Mouse (Mus musculus): ENCODE data around the gene 1700061G19Rik. TPM values are rescaled to one million over a fixed set of nuclear protein-coding genes. Genes with fewer than 3 reads are reported as not detected.

1700061G19Rik gene
- 8.0 and 8.4 TPM in 2 replicates for polyA plus RNA-seq (2011; ENCODE audit: insufficient read depth, insufficient read length, low read depth, missing spikeins)

DNA sequence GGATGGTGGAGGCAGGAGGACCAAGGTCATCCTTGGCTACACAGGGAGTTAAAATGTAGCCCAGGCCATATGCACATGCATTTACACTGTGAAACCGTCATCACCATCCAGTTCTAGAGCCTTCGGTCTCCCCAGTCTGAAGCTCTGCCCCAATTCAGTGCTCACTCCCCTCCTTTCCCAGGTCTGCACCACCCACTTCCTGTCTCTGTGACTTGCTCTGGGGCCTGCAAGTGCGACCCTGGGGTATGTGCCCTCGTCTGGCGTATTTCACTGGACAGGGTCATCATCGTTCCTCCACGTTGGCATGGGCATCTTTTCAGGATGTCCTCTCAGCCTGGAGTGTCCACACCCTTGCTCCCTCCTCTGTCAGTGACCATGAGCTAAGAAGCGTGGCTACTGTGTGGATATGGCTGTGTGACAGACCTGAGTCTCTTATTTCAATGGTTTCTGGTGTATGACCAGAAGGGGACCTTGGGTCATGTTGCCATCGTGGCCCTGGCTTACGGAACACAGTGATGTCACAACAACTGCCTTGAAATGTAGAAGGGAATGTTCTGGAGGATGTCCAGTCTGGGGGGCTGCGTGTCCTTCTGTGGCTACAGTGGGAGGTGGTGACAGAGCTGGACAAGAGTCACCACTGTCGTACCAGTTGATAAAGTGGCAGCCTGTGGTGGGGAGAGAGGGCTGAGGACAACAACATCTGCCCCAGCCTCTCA lies at the start of gene 1700061G19Rik:
Gene 1700061G19Rik (plus strand): TSS at position 542 of the 716 bp plus-strand sequence.
- no peaks in the 10 kb centered on the region for H3K9me3 ChIP-seq (replicated peaks; ENCODE audit: control insufficient read depth, insufficient read depth, low read length, poor library complexity, severe bottlenecking)
- no peak within 1 kb of the TSS for H3K4me3 ChIP-seq (ENCODE audit: low read depth, low read length)
- H3K27me3 ChIP-seq (ENCODE audit: control insufficient read depth, insufficient read depth, low read length, poor library complexity, severe bottlenecking): no peaks in the 10 kb centered on the region
- H3K4me1 ChIP-seq (ENCODE audit: control insufficient read depth, insufficient read depth, low read length): peaks cover 16% of the 10 kb centered on the region
- H3K9ac ChIP-seq (ENCODE audit: low read depth, poor library complexity, severe bottlenecking): no peak within 1 kb of the TSS
- no peak for TF ChIP-seq POLR2A (IDR thresholded peaks at IDR 0.05; ENCODE audit: insufficient read depth, low read length)
- no peak for TF ChIP-seq CTCF (IDR thresholded peaks at IDR 0.05; ENCODE audit: low read depth, low read length)
- TF ChIP-seq EP300 (IDR thresholded peaks at IDR 0.05; ENCODE audit: insufficient read depth, low read depth, low read length): no peak
- peak within 1 kb of the TSS; percentile 13 for H3K27ac ChIP-seq (ENCODE audit: insufficient read depth, low read length)
- no peaks in the 10 kb centered on the region for H3K36me3 ChIP-seq (ENCODE audit: control insufficient read depth, insufficient read depth, low read length, poor library complexity, severe bottlenecking)

DNA sequence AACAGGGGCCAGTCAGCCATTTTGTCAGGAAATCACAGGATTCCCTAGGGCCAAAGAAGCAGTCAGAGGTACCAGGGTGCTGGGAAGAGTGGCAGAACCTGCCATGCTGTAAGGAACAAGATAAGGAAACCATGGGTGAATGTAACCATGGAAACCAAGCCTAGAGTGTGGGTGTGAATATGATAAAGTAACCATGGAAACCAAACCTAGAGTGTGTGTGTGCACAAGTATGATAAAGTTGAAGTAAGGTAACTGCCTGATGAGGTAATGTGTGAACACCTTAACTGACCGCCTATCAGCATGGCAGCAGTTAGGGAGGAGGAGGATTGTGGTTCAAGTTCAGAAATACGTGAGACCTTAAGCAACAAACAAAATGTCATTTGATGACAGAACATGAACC lies 48.6 kb upstream of the 1700061G19Rik start:
- H3K9me3 ChIP-seq (replicated peaks; ENCODE audit: control insufficient read depth, insufficient read depth, low read length, poor library complexity, severe bottlenecking): no peaks in the 10 kb centered on the region
- H3K27ac ChIP-seq (ENCODE audit: insufficient read depth, low read length): no peak overlapping the region
- no peaks in the 10 kb centered on the region for H3K27me3 ChIP-seq (ENCODE audit: control insufficient read depth, insufficient read depth, low read length, poor library complexity, severe bottlenecking)
- H3K4me1 ChIP-seq (ENCODE audit: control insufficient read depth, insufficient read depth, low read length): peaks cover 8% of the 10 kb centered on the region
- no peak overlapping the region for H3K9ac ChIP-seq (ENCODE audit: low read depth, poor library complexity, severe bottlenecking)
- H3K36me3 ChIP-seq (ENCODE audit: control insufficient read depth, insufficient read depth, low read length, poor library complexity, severe bottlenecking): no peaks in the 10 kb centered on the region
- no peak overlapping the region for H3K4me3 ChIP-seq (ENCODE audit: low read depth, low read length)
- TF ChIP-seq EP300 (IDR thresholded peaks at IDR 0.05; ENCODE audit: insufficient read depth, low read depth, low read length) (no peak), CTCF (IDR thresholded peaks at IDR 0.05; ENCODE audit: low read depth, low read length) (no peak), POLR2A (IDR thresholded peaks at IDR 0.05; ENCODE audit: insufficient read depth, low read length) (no peak)

DNA sequence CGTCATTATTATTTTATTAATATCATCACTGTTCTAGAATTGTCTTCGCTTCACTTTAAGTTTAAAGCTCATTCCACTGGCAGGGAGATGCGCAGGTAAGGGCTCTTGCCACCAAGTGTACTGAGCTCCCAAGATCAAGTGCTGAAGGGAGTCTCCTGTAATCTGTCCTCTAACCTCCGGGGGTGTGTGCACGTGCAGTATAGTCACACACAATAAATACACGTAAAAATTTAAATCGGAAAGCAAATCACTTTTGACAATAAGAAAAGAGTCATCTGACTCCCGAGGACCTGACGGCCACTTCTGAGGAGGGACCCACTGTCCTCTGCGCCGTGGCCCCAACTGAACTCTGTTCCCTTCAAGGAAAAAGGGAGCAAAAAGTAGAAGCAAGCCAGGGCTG lies 46.1 kb upstream of the 1700061G19Rik start:
- Histone ChIP-seq H3K36me3 (ENCODE audit: control insufficient read depth, insufficient read depth, low read length, poor library complexity, severe bottlenecking) (no peaks in the 10 kb centered on the region), H3K4me1 (ENCODE audit: control insufficient read depth, insufficient read depth, low read length) (peaks cover 8% of the 10 kb centered on the region), H3K4me3 (ENCODE audit: low read depth, low read length) (peak overlapping the region; percentile 71), H3K9ac (ENCODE audit: low read depth, poor library complexity, severe bottlenecking) (peak overlapping the region; percentile 83), H3K27me3 (ENCODE audit: control insufficient read depth, insufficient read depth, low read length, poor library complexity, severe bottlenecking) (no peaks in the 10 kb centered on the region), H3K27ac (ENCODE audit: insufficient read depth, low read length) (no peak overlapping the region), H3K9me3 (replicated peaks; ENCODE audit: control insufficient read depth, insufficient read depth, low read length, poor library complexity, severe bottlenecking) (no peaks in the 10 kb centered on the region)
- TF ChIP-seq POLR2A (IDR thresholded peaks at IDR 0.05; ENCODE audit: insufficient read depth, low read length): no peak
- no peak for TF ChIP-seq EP300 (IDR thresholded peaks at IDR 0.05; ENCODE audit: insufficient read depth, low read depth, low read length)
- no peak for TF ChIP-seq CTCF (IDR thresholded peaks at IDR 0.05; ENCODE audit: low read depth, low read length)

DNA sequence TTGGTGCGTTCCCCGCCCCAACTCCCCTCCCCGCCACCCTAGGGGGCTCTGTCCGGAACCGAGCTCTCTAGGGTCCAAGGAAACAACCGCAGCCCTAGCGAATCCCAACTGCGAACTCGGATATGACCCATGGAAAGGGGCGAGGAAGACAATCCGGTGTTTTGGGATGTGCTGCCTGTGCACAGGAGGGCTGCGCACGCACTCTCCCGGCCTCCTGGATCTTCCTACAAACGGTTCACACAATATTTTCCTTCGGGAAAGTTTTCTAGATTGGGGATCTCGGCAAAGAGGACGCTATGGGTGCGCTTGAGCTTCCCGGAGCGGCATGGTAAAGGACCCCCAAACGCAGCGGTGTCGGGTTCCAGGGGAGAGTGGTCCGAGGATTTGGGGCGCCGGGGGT lies 45.5 kb upstream of the 1700061G19Rik start:
- Histone ChIP-seq H3K9me3 (replicated peaks; ENCODE audit: control insufficient read depth, insufficient read depth, low read length, poor library complexity, severe bottlenecking) (no peaks in the 10 kb centered on the region), H3K9ac (ENCODE audit: low read depth, poor library complexity, severe bottlenecking) (peak overlapping the region; percentile 83), H3K4me3 (ENCODE audit: low read depth, low read length) (peak overlapping the region; percentile 71), H3K27ac (ENCODE audit: insufficient read depth, low read length) (no peak overlapping the region), H3K27me3 (ENCODE audit: control insufficient read depth, insufficient read depth, low read length, poor library complexity, severe bottlenecking) (no peaks in the 10 kb centered on the region), H3K4me1 (ENCODE audit: control insufficient read depth, insufficient read depth, low read length) (peaks cover 7% of the 10 kb centered on the region), H3K36me3 (ENCODE audit: control insufficient read depth, insufficient read depth, low read length, poor library complexity, severe bottlenecking) (no peaks in the 10 kb centered on the region)
- no peak for TF ChIP-seq CTCF (IDR thresholded peaks at IDR 0.05; ENCODE audit: low read depth, low read length)
- no peak for TF ChIP-seq POLR2A (IDR thresholded peaks at IDR 0.05; ENCODE audit: insufficient read depth, low read length)
- TF ChIP-seq EP300 (IDR thresholded peaks at IDR 0.05; ENCODE audit: insufficient read depth, low read depth, low read length): no peak

DNA sequence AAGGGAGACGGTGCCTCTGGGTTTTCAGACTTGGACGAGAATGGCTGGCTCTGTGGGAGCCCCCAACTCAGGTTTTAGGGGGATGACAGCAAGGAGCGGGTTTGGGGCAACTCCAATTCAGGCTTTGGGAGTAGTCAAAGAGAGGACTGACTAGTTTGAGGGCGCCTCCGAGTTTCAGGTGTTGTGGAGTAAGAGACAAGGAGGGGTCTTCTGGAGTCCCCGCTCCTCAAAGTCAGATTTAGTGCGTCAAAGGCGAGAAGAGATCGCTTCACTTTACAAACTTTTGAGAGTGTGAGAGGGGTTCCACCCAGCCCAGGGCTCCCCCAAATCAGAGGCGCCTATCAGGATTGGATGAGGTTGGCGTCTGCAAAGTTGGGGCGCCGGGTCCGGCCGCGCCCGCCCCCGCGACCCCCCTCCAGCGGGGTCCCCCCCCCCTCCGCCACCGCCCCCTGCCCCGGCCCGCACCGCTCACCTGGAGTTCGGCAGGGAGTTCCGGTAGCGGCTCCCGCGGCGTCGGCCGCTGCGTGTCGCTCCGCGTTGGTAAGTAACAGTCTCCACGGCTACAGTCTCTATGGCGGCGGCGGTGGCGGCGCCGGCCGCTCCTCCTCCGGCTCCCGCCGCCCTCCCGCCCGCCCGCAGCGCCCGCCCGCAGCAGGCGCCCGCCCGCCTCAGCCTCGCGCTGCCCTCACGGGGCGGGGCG lies 44.7 kb upstream of the 1700061G19Rik start, which contains the start of gene Rfx2:
Gene Rfx2 (minus strand): TSS at position 603 of the 700 bp plus-strand sequence.
- peak within 1 kb of the TSS; percentile 78 for H3K4me3 ChIP-seq (ENCODE audit: low read depth, low read length)
- H3K4me1 ChIP-seq (ENCODE audit: control insufficient read depth, insufficient read depth, low read length): peaks cover 6% of the 10 kb centered on the region
- H3K9me3 ChIP-seq (replicated peaks; ENCODE audit: control insufficient read depth, insufficient read depth, low read length, poor library complexity, severe bottlenecking): no peaks in the 10 kb centered on the region
- peak within 1 kb of the TSS; percentile 83 for H3K9ac ChIP-seq (ENCODE audit: low read depth, poor library complexity, severe bottlenecking)
- TF ChIP-seq CTCF (IDR thresholded peaks at IDR 0.05; ENCODE audit: low read depth, low read length) (no peak), EP300 (IDR thresholded peaks at IDR 0.05; ENCODE audit: insufficient read depth, low read depth, low read length) (no peak)
- no peaks in the 10 kb centered on the region for H3K36me3 ChIP-seq (ENCODE audit: control insufficient read depth, insufficient read depth, low read length, poor library complexity, severe bottlenecking)
- no peaks in the 10 kb centered on the region for H3K27me3 ChIP-seq (ENCODE audit: control insufficient read depth, insufficient read depth, low read length, poor library complexity, severe bottlenecking)
- H3K27ac ChIP-seq (ENCODE audit: insufficient read depth, low read length): peak within 1 kb of the TSS; percentile 38
